ENCODE assay signal across 8 mouse cellular contexts in genomic region chr11:54303728-54304470, GRCm38 (mm10). TPM values are rescaled to one million over a fixed set of nuclear protein-coding genes. Genes with fewer than 3 reads are reported as not detected.
DNase-seq lines count a peak whose midpoint lies in the region; ATAC-seq and TF ChIP-seq lines count a peak whose summit lies in the region.

Gene Acsl6, plus strand, starts transcription at chr11:54303798.

- no peaks in the 10 kb centered on the region for H3K36me3 ChIP-seq in megakaryocyte, embryonic 14.5 days (replicated peaks; ENCODE audit: low read length)
- H3K36me3 ChIP-seq in forebrain, embryonic 14.5 days (ENCODE audit: control insufficient read depth, insufficient read depth, low read length) = no peaks in the 10 kb centered on the region
- H3K36me3 ChIP-seq in intestine, embryonic 15.5 days = no peaks in the 10 kb centered on the region
- H3K36me3 ChIP-seq in liver, postnatal 0 days (replicated peaks; ENCODE audit: insufficient read depth, low read length) = no peaks in the 10 kb centered on the region
- H3K36me3 ChIP-seq in small intestine, adult 2 months (ENCODE audit: control insufficient read depth, insufficient read depth, low read length) = no peaks in the 10 kb centered on the region

- H3K4me1 ChIP-seq in megakaryocyte, embryonic 14.5 days = peaks cover 11% of the 10 kb centered on the region
- peaks cover 8% of the 10 kb centered on the region for H3K4me1 ChIP-seq in forebrain, embryonic 14.5 days (ENCODE audit: control insufficient read depth, insufficient read depth, low read length)
- peaks cover 4% of the 10 kb centered on the region for H3K4me1 ChIP-seq in intestine, embryonic 15.5 days (replicated peaks)
- peaks cover 7% of the 10 kb centered on the region; the same call in 1 of the 2 replicates for H3K4me1 ChIP-seq in liver, postnatal 0 days (ENCODE audit: insufficient read depth)
- peaks cover 8% of the 10 kb centered on the region for H3K4me1 ChIP-seq in small intestine, adult 2 months (ENCODE audit: control insufficient read depth, insufficient read depth, insufficient read length, low read length)

- no peak for TF ChIP-seq POLR2A in small intestine, adult 2 months (IDR thresholded peaks at IDR 0.05; ENCODE audit: low read depth, low read length)

- H3K27me3 ChIP-seq in megakaryocyte, embryonic 14.5 days (replicated peaks) = peaks cover 76% of the 10 kb centered on the region
- no peaks in the 10 kb centered on the region for H3K27me3 ChIP-seq in forebrain, embryonic 14.5 days (replicated peaks; ENCODE audit: control insufficient read depth, insufficient read depth, low read length)
- H3K27me3 ChIP-seq in intestine, embryonic 15.5 days (replicated peaks) = peaks cover 8% of the 10 kb centered on the region; the same call in 1 of the 2 replicates
- peaks cover 34% of the 10 kb centered on the region for H3K27me3 ChIP-seq in liver, postnatal 0 days (ENCODE audit: insufficient read depth, low read length)
- H3K27me3 ChIP-seq in small intestine, adult 2 months (ENCODE audit: control insufficient read depth, insufficient read depth, low read length) = peaks cover 23% of the 10 kb centered on the region

- DNase-seq in cerebellum, adult 11-12 months = peak; percentile 73
- peak; percentile 82 for DNase-seq in forebrain, embryonic 14.5 days (ENCODE audit: low spot score)
- DNase-seq in liver, postnatal 0 days = no peak

- no peak for TF ChIP-seq CTCF in liver, postnatal 0 days (IDR thresholded peaks at IDR 0.05; ENCODE audit: low read depth)
- no peak for TF ChIP-seq CTCF in small intestine, adult 2 months (IDR thresholded peaks at IDR 0.05; ENCODE audit: extremely low read depth, insufficient read length, insufficient replicate concordance, low read depth, low read length)

- H3K9ac ChIP-seq in forebrain, embryonic 14.5 days (ENCODE audit: low read length) = peak within 1 kb of the TSS; percentile 85
- peak within 1 kb of the TSS; percentile 34 for H3K9ac ChIP-seq in intestine, embryonic 15.5 days
- no peak within 1 kb of the TSS for H3K9ac ChIP-seq in liver, postnatal 0 days (replicated peaks)

- peak within 1 kb of the TSS; percentile 61 for H3K4me2 ChIP-seq in forebrain, embryonic 14.5 days (ENCODE audit: low read length)
- H3K4me2 ChIP-seq in intestine, embryonic 15.5 days (replicated peaks) = peak within 1 kb of the TSS; percentile 93
- H3K4me2 ChIP-seq in liver, postnatal 0 days (ENCODE audit: low read depth, low read length) = peak within 1 kb of the TSS; percentile 79

- peak within 1 kb of the TSS; percentile 76 for H3K4me3 ChIP-seq in megakaryocyte, embryonic 14.5 days (replicated peaks)
- peak within 1 kb of the TSS; percentile 55 for H3K4me3 ChIP-seq in forebrain, embryonic 14.5 days (ENCODE audit: low read depth, low read length)
- peak within 1 kb of the TSS; percentile 50 for H3K4me3 ChIP-seq in intestine, embryonic 15.5 days (replicated peaks)
- H3K4me3 ChIP-seq in liver, postnatal 0 days (ENCODE audit: low read depth, low read length) = peak within 1 kb of the TSS; percentile 47
- H3K4me3 ChIP-seq in small intestine, adult 2 months (ENCODE audit: low read depth, low read length) = peak within 1 kb of the TSS; percentile 60

- no peak for TF ChIP-seq EP300 in liver, postnatal 0 days (IDR thresholded peaks at IDR 0.05; ENCODE audit: low read depth)

- peak within 1 kb of the TSS; percentile 79 for H3K27ac ChIP-seq in forebrain, embryonic 14.5 days (ENCODE audit: low read depth, low read length)
- H3K27ac ChIP-seq in intestine, embryonic 15.5 days = no peak within 1 kb of the TSS
- no peak within 1 kb of the TSS for H3K27ac ChIP-seq in liver, postnatal 0 days (ENCODE audit: low read depth)
- no peak within 1 kb of the TSS for H3K27ac ChIP-seq in small intestine, adult 2 months (ENCODE audit: insufficient read depth, low read depth, low read length)

- under 1% methylated on average over 54 of the region's 59 CpGs for WGBS in forebrain, embryonic 14.5 days
- WGBS in intestine, embryonic 15.5 days = under 1% methylated on average over 56 of the region's 59 CpGs
- 1% methylated on average over 48 of the region's 59 CpGs for WGBS in liver, postnatal 0 days (ENCODE audit: insufficient replicate concordance)
- 1% methylated on average over 58 of the region's 59 CpGs for WGBS in small intestine, adult 2 months

- ATAC-seq in megakaryocyte, adult 5-6 weeks (ENCODE audit: poor library complexity, severe bottlenecking) = no peak
- peak; percentile 79 for ATAC-seq in forebrain, embryonic 14.5 days
- peak; percentile 34; the same call in 1 of the 2 replicates for ATAC-seq in intestine, embryonic 15.5 days
- ATAC-seq in liver, postnatal 0 days = no peak
- no peak for ATAC-seq in monocyte, adult 5-6 weeks (replicated peaks; ENCODE audit: insufficient number of reproducible peaks, low FRiP score, low TSS enrichment, poor library complexity, severe bottlenecking)

- peaks cover 14% of the 10 kb centered on the region for H3K9me3 ChIP-seq in megakaryocyte, embryonic 14.5 days
- no peaks in the 10 kb centered on the region for H3K9me3 ChIP-seq in forebrain, embryonic 14.5 days (replicated peaks; ENCODE audit: control insufficient read depth, low read length)
- H3K9me3 ChIP-seq in intestine, embryonic 15.5 days = no peaks in the 10 kb centered on the region; the same call in 1 of the 2 replicates
- H3K9me3 ChIP-seq in liver, postnatal 0 days (ENCODE audit: low read length) = peaks cover 2% of the 10 kb centered on the region; the same call in 1 of the 2 replicates

RNA-seq across cellular contexts. Expression of gene Acsl6, which starts in this region (rescaled TPM):
- not detected in 2 replicates for polyA plus RNA-seq in megakaryocyte, embryonic 14.5 days (2012; ENCODE audit: insufficient read depth, low replicate concordance)
- 0.31 and 1.3 TPM in 2 replicates for total RNA-seq in megakaryocyte, adult 5-6 weeks (2015)
- 0.73 TPM in 1 of 2 replicates, not detected in the other for total RNA-seq in megakaryocyte, adult 5-6 weeks (2017)
- polyA plus RNA-seq in forebrain, embryonic 14.5 days (2014; fragmentation: Nextera tagmentation; extraction: Ambion mirVana) = 22.1 and 32.4 TPM in 2 replicates
- 1.7 and 2.6 TPM in 2 replicates for polyA plus RNA-seq in intestine, embryonic 15.5 days (2015; fragmentation: Nextera tagmentation; extraction: Ambion mirVana)
- 0.49 and 0.67 TPM in 2 replicates for polyA plus RNA-seq in liver, postnatal 0 days (2015; fragmentation: Nextera tagmentation; extraction: Ambion mirVana)
- 0.42 and 0.81 TPM in 2 replicates for polyA plus RNA-seq in small intestine, adult 2 months (2012; rRNA removed)
- 2.0 TPM in 1 of 3 replicates, not detected in the others for total RNA-seq in monocyte, adult 5-6 weeks (2017)

Comparison
In these comparisons a context has a peak if more than half of its experiments do, and no peak if none do; other contexts are left out.
1. ATAC-seq: peak in forebrain, embryonic 14.5 days (single experiment) and intestine, embryonic 15.5 days (single experiment); none in megakaryocyte, adult 5-6 weeks (single experiment), liver, postnatal 0 days (single experiment) and monocyte, adult 5-6 weeks (single experiment).
2. Peak in every context shown above with its lines, with median percentiles within 50 percentile points of each other: H3K4me3 ChIP-seq and H3K4me2 ChIP-seq.